Mouse (Mus musculus) limb, embryonic 14.5 days (tissue): ENCODE data around the gene Hbb-bh2. TPM values are rescaled to one million over a fixed set of nuclear protein-coding genes. Genes with fewer than 3 reads are reported as not detected.
"Not testable (repeated sequence)": the region's sequence is repeated elsewhere in the genome, so short reads cannot be mapped to it uniquely, and the experiment has no call there.

Source experiments
- ATAC-seq: fragments of 200-750 bp; cut with Nextera tagmentation; 2 replicates; pipeline ENCODE4 v1.8.0; 2017; ENCODE audit warnings: low read depth, moderate number of reproducible peaks, moderate TSS enrichment; ENCODE audit not compliant: low FRiP score
- DNase-seq: peaks from one replicate; pipeline ENCODE4 v3.0.0-alpha.2; 2015; ENCODE audit warnings: low spot score
- H3K27ac ChIP-seq: fragments of 300-500 bp; sonication (generic); replicated peaks from 2 replicates; pipeline ENCODE4 v1.5.1; 2014; ENCODE audit warnings: low read depth, mild to moderate bottlenecking, low read length, moderate library complexity, mixed read lengths
- H3K27me3 ChIP-seq: fragments of 300-500 bp; sonication (generic); 2 replicates; pipeline ENCODE4 v1.6.1; 2014; ENCODE audit warnings: low read length, mixed read lengths; ENCODE audit not compliant: control insufficient read depth, insufficient read depth
- H3K36me3 ChIP-seq: fragments of 300-500 bp; sonication (generic); 2 replicates; pipeline ENCODE4 v1.6.1; 2014; ENCODE audit warnings: mild to moderate bottlenecking, low read length, moderate library complexity, mixed read lengths; ENCODE audit not compliant: control insufficient read depth, insufficient read depth
- H3K4me1 ChIP-seq: fragments of 300-500 bp; sonication (generic); 2 replicates; pipeline ENCODE4 v1.6.1; 2014; ENCODE audit warnings: antibody characterized with exemption, low read length, mixed read lengths; ENCODE audit not compliant: control insufficient read depth, insufficient read depth
- H3K4me2 ChIP-seq: fragments of 300-500 bp; sonication (generic); replicated peaks from 2 replicates; pipeline ENCODE4 v1.6.1; 2014; ENCODE audit warnings: low read depth, mild to moderate bottlenecking, low read length, moderate library complexity; ENCODE audit not compliant: severe bottlenecking
- H3K4me3 ChIP-seq: fragments of 300-500 bp; sonication (generic); replicated peaks from 2 replicates; pipeline ENCODE4 v1.5.1; 2014; ENCODE audit warnings: low read length
- H3K9ac ChIP-seq: fragments of 300-500 bp; sonication (generic); 2 replicates; pipeline ENCODE4 v1.6.1; 2014; ENCODE audit warnings: mild to moderate bottlenecking, low read depth, low read length, moderate library complexity; ENCODE audit not compliant: severe bottlenecking
- H3K9me3 ChIP-seq: fragments of 300-500 bp; sonication (generic); 2 replicates; pipeline ENCODE4 v1.6.1; 2016; ENCODE audit warnings: low read length; ENCODE audit not compliant: control insufficient read depth
- POLR2A ChIP-seq: fragments of 200-500 bp; IDR thresholded peaks from 2 replicates; pipeline ENCODE4 v1.8.0; 2012; ENCODE audit warnings: inconsistent platforms, mild to moderate bottlenecking, moderate library complexity, borderline replicate concordance; ENCODE audit not compliant: insufficient read depth, insufficient read length; ENCODE audit errors: extremely low read depth
- WGBS: fragments of 180-500 bp; shearing (Covaris S2); extraction: QIAGEN DNeasy Blood & Tissue Kit; methylation state at CpG from one replicate; pipeline ENCODE4 v1.1.7; 2014; 5-methylcytosine and 5-hydroxymethylcytosine counted together
- polyA plus RNA-seq, 2 experiments: library from polyadenylated mRNA; depleted of rRNA in 1 of 2; stranded (reverse) in 1 of 2; unstranded in 1 of 2; fragments of >200 nt; fragmentation: Nextera tagmentation in 1 of 2; extraction: Ambion mirVana in 1 of 2; gene quantifications; 2 replicates each; pipeline versions ENCODE4 v1.2.1 to v1.2.3; 2012 to 2014

Gene Hbb-bh2
- polyA plus RNA-seq, 2 experiments, result not detected

- H3K36me3 ChIP-seq, result no peaks in the 10 kb centered on the region
- no peak for DNase-seq
- 88% methylated on average over 3 of the region's 3 CpGs for WGBS
- no peak overlapping the region for H3K27ac ChIP-seq
- H3K9ac ChIP-seq, result no peak overlapping the region
- no peak for TF ChIP-seq POLR2A
- no peak for ATAC-seq
- no peaks in the 10 kb centered on the region for H3K4me1 ChIP-seq
- no peaks in the 10 kb centered on the region for H3K9me3 ChIP-seq
- no peaks in the 10 kb centered on the region for H3K27me3 ChIP-seq
- H3K4me2 ChIP-seq, result no peak overlapping the region
- no peak overlapping the region for H3K4me3 ChIP-seq
These were observed 14.6 kb downstream of the Hbb-bh2 start for GRCm38 (mm10) chr7:103825536-103826254.

DNA sequence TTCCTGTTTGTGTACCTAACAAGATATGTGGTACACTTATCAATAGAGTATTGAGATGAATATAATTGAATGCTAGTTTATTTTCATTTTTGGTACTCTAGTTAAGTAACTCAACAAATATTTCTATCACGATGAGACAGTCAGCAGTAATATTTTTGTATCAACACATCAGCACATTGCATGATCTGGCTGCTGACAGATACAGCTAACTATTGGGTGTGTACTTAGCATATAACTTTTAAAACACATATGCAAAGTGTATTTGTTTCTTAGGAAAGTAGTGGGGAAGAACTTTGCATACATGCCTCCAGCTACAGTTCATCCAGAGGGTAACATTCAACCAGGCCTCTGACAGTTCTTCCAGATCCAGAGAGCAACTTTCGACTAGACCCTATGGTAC lies 15.7 kb downstream of the Hbb-bh2 start:
- no peak overlapping the region for H3K4me3 ChIP-seq
- no peaks in the 10 kb centered on the region for H3K9me3 ChIP-seq
- H3K36me3 ChIP-seq, result no peaks in the 10 kb centered on the region
- H3K27ac ChIP-seq, result no peak overlapping the region
- no peak for TF ChIP-seq POLR2A
- ATAC-seq, result no peak
- no peaks in the 10 kb centered on the region for H3K4me1 ChIP-seq
- H3K4me2 ChIP-seq, result no peak overlapping the region
- no peak for DNase-seq
- 80% methylated on average over 2 of the region's 2 CpGs for WGBS
- no peak overlapping the region for H3K9ac ChIP-seq
- no peaks in the 10 kb centered on the region for H3K27me3 ChIP-seq

DNA sequence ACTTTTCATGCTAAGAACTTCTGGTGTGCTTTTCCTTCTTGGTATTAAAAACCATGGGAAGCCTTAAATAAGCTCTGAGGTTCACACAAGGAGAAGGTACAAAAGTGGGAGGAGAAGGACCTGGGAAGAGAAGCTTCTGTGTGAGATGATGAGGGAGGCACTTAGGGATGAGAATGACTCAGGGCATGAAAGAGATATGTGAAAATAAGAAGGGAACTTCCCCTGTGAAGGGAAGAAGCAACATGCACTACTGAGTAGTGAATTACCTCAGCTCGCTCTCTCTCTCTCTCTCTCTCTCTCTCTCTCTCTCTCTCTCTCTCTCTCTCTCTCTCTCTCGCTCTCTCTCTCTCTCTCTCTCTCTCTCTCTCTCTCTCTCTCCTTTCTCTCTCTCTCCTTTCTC lies 25.2 kb downstream of the Hbb-bh2 start:
- 71% methylated on average over 1 of the region's 2 CpGs for WGBS
- not testable (repeated sequence) for H3K27me3 ChIP-seq

GRCm38 (mm10) chr7:103813766-103814165 lies 26.6 kb downstream of the Hbb-bh2 start, which contains the start of gene Hbb-bt:
Hbb-bt (minus strand) TSS chr7:103813996.
- H3K9ac ChIP-seq, result no peak within 1 kb of the TSS
- H3K4me3 ChIP-seq, result no peak within 1 kb of the TSS
- H3K36me3 ChIP-seq, result no peaks in the 10 kb centered on the region
- no peak for ATAC-seq
- no peak for TF ChIP-seq POLR2A
- H3K27ac ChIP-seq, result no peak within 1 kb of the TSS
- H3K4me2 ChIP-seq, result no peak within 1 kb of the TSS
- 94% methylated on average over 3 of the region's 3 CpGs for WGBS
- no peak for DNase-seq
- H3K27me3 ChIP-seq, result no peaks in the 10 kb centered on the region
- no peaks in the 10 kb centered on the region for H3K9me3 ChIP-seq
- H3K4me1 ChIP-seq, result no peaks in the 10 kb centered on the region

More for the DNA sequence above, 25.2 kb downstream of the Hbb-bh2 start:
- not testable (repeated sequence) for H3K4me1 ChIP-seq, H3K4me3 ChIP-seq, H3K27ac ChIP-seq, DNase-seq, H3K4me2 ChIP-seq, ATAC-seq, H3K36me3 ChIP-seq, H3K9me3 ChIP-seq, H3K9ac ChIP-seq

GRCm38 (mm10) chr7:103813152-103813551 lies 27.2 kb downstream of the Hbb-bh2 start:
- H3K4me3 ChIP-seq, H3K4me2 ChIP-seq, H3K27me3 ChIP-seq, H3K36me3 ChIP-seq, ATAC-seq, DNase-seq, H3K9me3 ChIP-seq, H3K27ac ChIP-seq, H3K4me1 ChIP-seq, H3K9ac ChIP-seq: not testable (repeated sequence)
- WGBS, result no CpG with 5 or more reads among the region's 3 CpGs

DNA sequence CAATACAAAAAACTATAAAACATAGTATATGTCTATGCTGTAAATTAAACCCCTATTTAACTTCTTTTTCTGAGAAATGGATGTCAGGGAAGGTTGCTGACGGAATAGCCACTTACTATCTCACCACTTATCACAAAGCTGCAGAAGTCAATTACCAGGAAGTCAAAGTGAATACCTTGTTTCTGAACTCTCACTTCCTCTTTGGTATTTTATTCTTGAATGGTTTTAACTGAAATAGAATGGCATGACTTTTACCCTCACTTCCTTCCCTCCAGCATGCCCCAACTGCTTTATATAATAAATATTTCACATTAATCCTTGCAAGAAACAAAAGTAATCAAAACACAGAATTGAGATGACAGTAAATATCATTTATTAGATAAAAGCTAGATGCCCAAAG lies 28.1 kb downstream of the Hbb-bh2 start:
- Histone ChIP-seq H3K4me1 (no peaks in the 10 kb centered on the region), H3K27me3 (no peaks in the 10 kb centered on the region), H3K36me3 (no peaks in the 10 kb centered on the region), H3K9me3 (no peaks in the 10 kb centered on the region), H3K9ac (no peak overlapping the region), H3K27ac (no peak overlapping the region), H3K4me2 (no peak overlapping the region), H3K4me3 (no peak overlapping the region)
- no peak for TF ChIP-seq POLR2A
- no peak for DNase-seq
- 63% methylated on average over 1 of the region's 1 CpGs for WGBS
- ATAC-seq, result no peak
